Mouse (Mus musculus): Measurements from ENCODE around the gene Il7r. TPM values are rescaled to one million over a fixed set of nuclear protein-coding genes. Genes with fewer than 3 reads are reported as not detected.

Il7r gene
- total RNA-seq, 1 experiment from 2014 or later, result 0.64 TPM

DNA sequence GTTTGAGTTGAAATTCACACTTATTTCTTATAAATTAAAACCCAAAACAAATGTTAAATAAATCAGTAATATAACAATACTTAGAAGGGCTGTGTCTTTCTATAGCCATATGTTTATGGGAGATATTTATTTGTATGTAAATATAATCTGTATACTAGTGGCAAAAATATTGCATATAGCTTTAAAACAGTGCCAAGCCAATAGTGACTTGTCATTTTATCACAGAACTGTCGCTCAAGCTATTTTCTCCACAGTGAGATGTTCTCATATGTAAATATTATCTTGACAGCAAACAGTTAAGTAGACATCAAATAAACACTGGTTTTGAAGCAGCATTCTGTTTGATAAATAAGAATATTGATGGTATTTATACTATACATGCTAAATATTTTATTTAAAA is 56.8 kb downstream of the Il7r start:
- ATAC-seq (replicated peaks; ENCODE audit: low read depth, poor library complexity, severe bottlenecking), result no peak

DNA sequence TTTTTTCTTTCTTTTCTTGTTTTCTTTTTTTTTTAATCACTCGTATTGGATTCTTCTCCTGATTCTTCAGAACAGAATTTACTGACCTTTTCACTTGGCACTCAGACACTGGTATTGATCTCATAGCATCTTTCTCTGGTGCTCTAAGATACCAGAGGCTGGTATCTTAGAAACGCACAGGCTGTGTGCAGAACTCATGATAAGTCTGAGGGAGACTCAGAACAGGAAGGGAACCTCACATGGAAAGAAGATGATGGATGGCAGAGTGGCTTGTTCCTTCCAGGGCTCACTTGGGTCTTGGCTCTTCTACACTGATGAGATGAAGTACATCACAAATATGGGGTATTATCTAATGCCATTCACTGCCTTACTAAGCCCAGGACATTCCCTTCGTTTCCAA is 57.4 kb downstream of the Il7r start:
- peak; percentile 69; the same call in 1 of the 2 replicates for ATAC-seq (replicated peaks; ENCODE audit: low read depth, poor library complexity, severe bottlenecking)

DNA sequence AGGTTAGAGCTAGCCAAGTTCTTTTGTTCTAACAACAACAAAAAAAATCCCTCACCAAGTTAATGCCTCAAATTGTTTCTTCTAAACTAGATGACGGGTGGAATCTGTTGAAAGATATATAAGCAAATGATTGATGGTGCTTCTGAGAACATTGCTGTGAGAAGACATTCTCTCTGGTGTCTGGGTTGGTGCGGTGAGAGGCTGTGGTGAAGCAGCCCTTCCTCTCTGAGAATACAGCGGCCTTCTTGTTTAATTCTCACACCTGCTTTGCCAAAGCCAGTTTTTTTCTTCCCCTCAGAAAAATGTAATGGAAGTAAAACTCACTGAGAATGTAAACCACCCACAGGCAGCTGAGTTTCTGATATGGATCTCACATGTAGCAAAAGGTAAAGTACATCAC is 57.8 kb downstream of the Il7r start:
- ATAC-seq (replicated peaks; ENCODE audit: low read depth, poor library complexity, severe bottlenecking), result peak; percentile 83

DNA sequence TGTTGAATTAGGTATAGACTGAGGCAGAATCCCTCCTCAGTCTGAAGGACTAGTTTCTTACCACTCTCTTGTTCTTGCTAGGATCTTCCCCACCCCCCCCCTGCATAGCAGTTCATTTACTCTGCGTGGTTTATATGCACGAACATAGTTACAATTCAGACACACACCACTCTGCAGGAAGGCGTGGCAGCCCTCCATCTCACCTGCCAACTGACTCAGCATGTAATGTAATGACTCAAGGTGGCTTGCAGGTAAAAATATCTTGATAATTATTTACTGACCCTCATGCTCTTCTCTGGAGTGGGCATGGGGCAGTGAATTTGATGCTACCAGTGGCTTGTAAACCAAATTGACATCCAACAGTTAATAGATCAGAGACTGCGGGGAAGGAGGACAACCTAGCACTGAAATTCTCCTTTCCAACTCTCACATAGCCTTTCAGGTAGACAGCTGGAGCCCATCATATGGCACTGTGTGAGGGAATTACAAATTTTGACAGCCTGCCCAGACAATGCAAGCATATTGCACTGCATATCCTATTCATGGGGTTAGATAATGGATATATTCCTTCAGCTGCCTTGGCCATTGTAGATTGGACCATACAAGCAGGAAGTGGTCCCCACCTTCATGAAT is 58.8 kb downstream of the Il7r start:
- ATAC-seq (replicated peaks; ENCODE audit: low read depth, poor library complexity, severe bottlenecking), result no peak

DNA sequence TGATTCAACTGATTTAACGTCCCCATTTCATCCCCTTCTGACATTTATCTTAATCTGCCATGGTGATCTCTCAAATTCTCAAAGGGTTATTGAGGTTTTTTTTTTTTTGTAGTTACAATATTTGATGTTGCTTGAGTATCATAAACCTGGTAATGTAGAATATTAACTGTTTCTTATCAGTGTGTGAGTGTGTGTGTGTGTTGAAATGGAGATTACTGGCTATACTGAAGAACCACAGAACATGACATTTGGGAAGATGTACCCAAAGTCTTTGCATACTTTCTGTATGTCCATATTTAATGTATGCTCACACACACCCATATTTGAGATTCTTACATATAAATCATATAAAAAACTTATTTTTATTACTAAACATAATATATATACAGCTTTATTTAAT is 65.9 kb downstream of the Il7r start:
- no peak for ATAC-seq (replicated peaks; ENCODE audit: low read depth, poor library complexity, severe bottlenecking)

DNA sequence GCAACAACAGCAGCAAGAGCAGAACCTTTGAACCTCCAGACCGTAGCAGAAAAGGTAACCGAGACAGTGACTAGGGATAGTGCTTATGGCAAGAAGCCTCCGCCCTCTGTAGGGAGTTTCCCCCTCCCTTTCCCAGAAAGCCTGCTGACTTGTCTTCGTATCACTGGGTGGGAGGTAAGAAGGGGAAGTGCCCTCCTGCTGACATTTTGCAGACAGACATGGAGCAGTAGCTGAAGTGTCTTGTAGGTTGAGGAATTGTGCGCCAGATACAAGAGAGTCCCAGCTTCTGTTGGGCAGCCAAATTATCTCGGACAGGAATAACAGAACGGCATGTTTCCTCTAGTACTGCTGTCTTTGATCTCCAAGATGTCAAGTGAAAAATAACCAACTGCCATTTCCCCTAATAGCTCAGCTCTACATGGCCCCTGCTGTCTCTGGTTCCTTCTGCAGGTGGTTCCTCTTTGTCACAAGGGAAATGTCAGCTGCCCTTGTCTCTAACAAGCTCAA is 66.4 kb downstream of the Il7r start:
- peak; percentile 91 for ATAC-seq (replicated peaks; ENCODE audit: low read depth, poor library complexity, severe bottlenecking)

Other genes with a start within 250 kb of the Il7r start
- gene Ugt3a2, start 194.6 kb downstream of the Il7r start, total RNA-seq (2017), result not detected in 2 replicates
- gene Capsl, start 94.1 kb downstream of the Il7r start, total RNA-seq (2017), result 0.46 TPM in 1 of 2 replicates, not detected in the other
- 2.6 TPM in 1 of 2 replicates, not detected in the other for gene Spef2, start 218.7 kb upstream of the Il7r start, total RNA-seq (2017)